Mouse (Mus musculus) G1E (cell line): ENCODE data around the gene Nrg3.

ENCODE experiments used
- CTCF ChIP-seq: IDR thresholded peaks from 2 replicates; pipeline ENCODE4 v1.5.1; 2012; ENCODE audit warnings: low read depth, low read length, inconsistent platforms, mixed read lengths
- GATA1 ChIP-seq: IDR thresholded peaks from 2 replicates; pipeline ENCODE4 v1.6.1; 2012; ENCODE audit warnings: borderline replicate concordance, low read length, inconsistent platforms, mixed read lengths
- GATA2 ChIP-seq: IDR thresholded peaks from 2 replicates; pipeline ENCODE4 v1.6.1; 2012; ENCODE audit warnings: low read depth, low read length, inconsistent platforms, borderline replicate concordance
- POLR2AphosphoS5 ChIP-seq: IDR thresholded peaks from 2 replicates; pipeline ENCODE4 v1.6.1; 2012; ENCODE audit warnings: low read depth, low read length, inconsistent platforms; ENCODE audit not compliant: insufficient replicate concordance

- TF ChIP-seq CTCF (no peak), POLR2AphosphoS5 (no peak), GATA2 (no peak), GATA1 (no peak)
Measured at GRCm38 (mm10) chr14:39445501-39445900, 27.4 kb downstream of the Nrg3 start.
